Mouse (Mus musculus) cerebellum, adult (tissue): Measurements from ENCODE around the gene Lmod3.
"Not testable (repeated sequence)": the region's sequence is repeated elsewhere in the genome, so short reads cannot be mapped to it uniquely, and the experiment has no call there.

Source experiments
- ATAC-seq: cut with Nextera tagmentation; 2 replicates; pipeline ENCODE4 v1.9.2; 2017; ENCODE audit warnings: mild to moderate bottlenecking, moderate library complexity, mixed read lengths; ENCODE audit not compliant: insufficient number of reproducible peaks, low FRiP score, low TSS enrichment

The Lmod3 gene

GRCm38 (mm10) chr6:97276890-97277497 is 24.4 kb upstream of the Lmod3 start:
- ATAC-seq, result no peak

GRCm38 (mm10) chr6:97276366-97276765 is 23.8 kb upstream of the Lmod3 start:
- no peak for ATAC-seq

GRCm38 (mm10) chr6:97275760-97276159 is 23.2 kb upstream of the Lmod3 start:
- no peak for ATAC-seq

- ATAC-seq, result no peak
These were observed 21.2 kb upstream of the Lmod3 start for GRCm38 (mm10) chr6:97273777-97274176.

GRCm38 (mm10) chr6:97273058-97273710 is 20.6 kb upstream of the Lmod3 start:
- no peak for ATAC-seq

GRCm38 (mm10) chr6:97272349-97272748 is 19.8 kb upstream of the Lmod3 start:
- no peak for ATAC-seq

- ATAC-seq, result no peak
These were observed 17.0 kb upstream of the Lmod3 start for GRCm38 (mm10) chr6:97269596-97269995.

- ATAC-seq, result no peak
These were observed 14.6 kb upstream of the Lmod3 start for GRCm38 (mm10) chr6:97267132-97267531.

- no peak for ATAC-seq
These were observed 14.1 kb upstream of the Lmod3 start for GRCm38 (mm10) chr6:97266661-97267060.

- ATAC-seq, result no peak
These were observed 13.1 kb upstream of the Lmod3 start for GRCm38 (mm10) chr6:97265705-97266104.

GRCm38 (mm10) chr6:97265240-97265639 is 12.7 kb upstream of the Lmod3 start:
- ATAC-seq, result no peak

GRCm38 (mm10) chr6:97263750-97264149 is 11.2 kb upstream of the Lmod3 start:
- ATAC-seq, result not testable (repeated sequence)

GRCm38 (mm10) chr6:97262229-97262628 is 9.7 kb upstream of the Lmod3 start:
- no peak for ATAC-seq

GRCm38 (mm10) chr6:97259926-97260325 is 7.4 kb upstream of the Lmod3 start:
- not testable (repeated sequence) for ATAC-seq

GRCm38 (mm10) chr6:97258489-97258888 is 5.9 kb upstream of the Lmod3 start:
- ATAC-seq, result no peak

GRCm38 (mm10) chr6:97252086-97252485 is 473 bp downstream of the Lmod3 start:
- ATAC-seq, result no peak

- ATAC-seq, result peak; percentile 66; the same call in 1 of the 2 replicates
These were observed 1.6 kb downstream of the Lmod3 start for GRCm38 (mm10) chr6:97250966-97251365.

- no peak for ATAC-seq
These were observed 7.4 kb downstream of the Lmod3 start for GRCm38 (mm10) chr6:97245200-97245599.

GRCm38 (mm10) chr6:97242522-97242921 is 10.0 kb downstream of the Lmod3 start:
- ATAC-seq, result no peak

- ATAC-seq, result no peak
These were observed 12.5 kb downstream of the Lmod3 start for GRCm38 (mm10) chr6:97240092-97240491.

- no peak for ATAC-seq
These were observed 13.2 kb downstream of the Lmod3 start for GRCm38 (mm10) chr6:97239360-97239759.

- no peak for ATAC-seq
These were observed 16.5 kb downstream of the Lmod3 start for GRCm38 (mm10) chr6:97236088-97236487.
